Mouse (Mus musculus): ENCODE results near the gene Haspin. TPM values are rescaled to one million over a fixed set of nuclear protein-coding genes. Genes with fewer than 3 reads are reported as not detected.
"Not testable (repeated sequence)": the region's sequence is repeated elsewhere in the genome, so short reads cannot be mapped to it uniquely, and the experiment has no call there.

The Haspin gene
- polyA plus RNA-seq, 1 experiment from 2014 or later: 18.2 TPM

- H3K9ac ChIP-seq: peak overlapping the region; percentile 69; the same call in 1 of the 2 replicates
- peaks cover 18% of the 10 kb centered on the region; the same call in 1 of the 2 replicates for H3K36me3 ChIP-seq
- no peak for ATAC-seq (ENCODE audit: insufficient number of reproducible peaks, insufficient read depth, low FRiP score, low TSS enrichment)
- H3K4me3 ChIP-seq: peak overlapping the region; percentile 65
- H3K9me3 ChIP-seq: no peaks in the 10 kb centered on the region
- 87% methylated on average over 6 of the region's 6 CpGs for WGBS
- no peaks in the 10 kb centered on the region for H3K27me3 ChIP-seq
- peaks cover 36% of the 10 kb centered on the region for H3K4me1 ChIP-seq
- H3K27ac ChIP-seq: no peak overlapping the region
- peak overlapping the region; percentile 85 for H3K4me2 ChIP-seq (replicated peaks)
These were observed 1.5 kb downstream of the Haspin start for GRCm38 (mm10) chr11:73136587-73136986.

GRCm38 (mm10) chr11:73134222-73134621 lies 3.9 kb downstream of the Haspin start:
- Histone ChIP-seq H3K4me1 (peaks cover 36% of the 10 kb centered on the region), H3K27ac (no peak overlapping the region), H3K9me3 (no peaks in the 10 kb centered on the region), H3K4me3 (no peak overlapping the region), H3K36me3 (peaks cover 18% of the 10 kb centered on the region; the same call in 1 of the 2 replicates), H3K9ac (no peak overlapping the region), H3K4me2 (replicated peaks) (0 out of 2 replicates have a peak overlapping the region, but pooled peaks have one; percentile 6), H3K27me3 (no peaks in the 10 kb centered on the region)
- no peak for ATAC-seq (ENCODE audit: insufficient number of reproducible peaks, insufficient read depth, low FRiP score, low TSS enrichment)
- WGBS: 86% methylated on average over 5 of the region's 5 CpGs

GRCm38 (mm10) chr11:73132999-73133398 lies 5.1 kb downstream of the Haspin start:
- peaks cover 18% of the 10 kb centered on the region; the same call in 1 of the 2 replicates for H3K36me3 ChIP-seq
- H3K4me2 ChIP-seq (replicated peaks): no peak overlapping the region
- H3K9me3 ChIP-seq: no peaks in the 10 kb centered on the region
- no peak overlapping the region for H3K27ac ChIP-seq
- H3K27me3 ChIP-seq: no peaks in the 10 kb centered on the region
- no peak for ATAC-seq (ENCODE audit: insufficient number of reproducible peaks, insufficient read depth, low FRiP score, low TSS enrichment)
- H3K9ac ChIP-seq: no peak overlapping the region
- no peak overlapping the region for H3K4me3 ChIP-seq
- 95% methylated on average over 6 of the region's 6 CpGs for WGBS
- H3K4me1 ChIP-seq: peaks cover 36% of the 10 kb centered on the region

GRCm38 (mm10) chr11:73131020-73131419 lies 7.1 kb downstream of the Haspin start:
- Histone ChIP-seq H3K9ac (no peak overlapping the region), H3K4me3 (no peak overlapping the region), H3K27ac (no peak overlapping the region), H3K9me3 (no peaks in the 10 kb centered on the region), H3K4me2 (replicated peaks) (no peak overlapping the region), H3K36me3 (peaks cover 20% of the 10 kb centered on the region; the same call in 1 of the 2 replicates), H3K27me3 (no peaks in the 10 kb centered on the region), H3K4me1 (peaks cover 21% of the 10 kb centered on the region)
- ATAC-seq (ENCODE audit: insufficient number of reproducible peaks, insufficient read depth, low FRiP score, low TSS enrichment): no peak
- WGBS: 85% methylated on average over 7 of the region's 7 CpGs

GRCm38 (mm10) chr11:73126495-73126894 lies 11.6 kb downstream of the Haspin start:
- WGBS: 95% methylated on average over 6 of the region's 6 CpGs
- H3K27me3 ChIP-seq: no peaks in the 10 kb centered on the region
- ATAC-seq (ENCODE audit: insufficient number of reproducible peaks, insufficient read depth, low FRiP score, low TSS enrichment): no peak
- no peak overlapping the region for H3K4me3 ChIP-seq
- no peak overlapping the region for H3K9ac ChIP-seq
- no peaks in the 10 kb centered on the region for H3K4me1 ChIP-seq
- H3K4me2 ChIP-seq (replicated peaks): no peak overlapping the region
- no peaks in the 10 kb centered on the region for H3K9me3 ChIP-seq
- peaks cover 6% of the 10 kb centered on the region; the same call in 1 of the 2 replicates for H3K36me3 ChIP-seq
- H3K27ac ChIP-seq: no peak overlapping the region

- H3K4me1 ChIP-seq: no peaks in the 10 kb centered on the region
- no peak overlapping the region for H3K4me3 ChIP-seq
- H3K4me2 ChIP-seq (replicated peaks): no peak overlapping the region
- H3K9ac ChIP-seq: no peak overlapping the region
- no peaks in the 10 kb centered on the region for H3K9me3 ChIP-seq
- H3K27ac ChIP-seq: no peak overlapping the region
- ATAC-seq (ENCODE audit: insufficient number of reproducible peaks, insufficient read depth, low FRiP score, low TSS enrichment): no peak
- no peaks in the 10 kb centered on the region for H3K36me3 ChIP-seq
- 69% methylated on average over 6 of the region's 6 CpGs for WGBS
- H3K27me3 ChIP-seq: no peaks in the 10 kb centered on the region
These were observed 26.7 kb downstream of the Haspin start for GRCm38 (mm10) chr11:73111414-73111813.

- H3K27me3 ChIP-seq: no peaks in the 10 kb centered on the region
- H3K4me3 ChIP-seq: no peak overlapping the region
- H3K9ac ChIP-seq: no peak overlapping the region
- no peaks in the 10 kb centered on the region for H3K4me1 ChIP-seq
- 86% methylated on average over 3 of the region's 3 CpGs for WGBS
- no peak for ATAC-seq (ENCODE audit: insufficient number of reproducible peaks, insufficient read depth, low FRiP score, low TSS enrichment)
- no peak overlapping the region for H3K4me2 ChIP-seq (replicated peaks)
- H3K9me3 ChIP-seq: no peaks in the 10 kb centered on the region
- no peaks in the 10 kb centered on the region for H3K36me3 ChIP-seq
- H3K27ac ChIP-seq: no peak overlapping the region
These were observed 28.2 kb downstream of the Haspin start for GRCm38 (mm10) chr11:73109941-73110340.

- no peak overlapping the region for H3K4me3 ChIP-seq
- no peaks in the 10 kb centered on the region for H3K4me1 ChIP-seq
- H3K36me3 ChIP-seq: no peaks in the 10 kb centered on the region
- H3K9me3 ChIP-seq: no peaks in the 10 kb centered on the region
- no peak overlapping the region for H3K9ac ChIP-seq
- H3K27ac ChIP-seq: no peak overlapping the region
- no peak overlapping the region for H3K4me2 ChIP-seq (replicated peaks)
- 83% methylated on average over 14 of the region's 14 CpGs for WGBS
- no peak for ATAC-seq (ENCODE audit: insufficient number of reproducible peaks, insufficient read depth, low FRiP score, low TSS enrichment)
- no peaks in the 10 kb centered on the region for H3K27me3 ChIP-seq
These were observed 29.0 kb downstream of the Haspin start for GRCm38 (mm10) chr11:73108898-73109625.

GRCm38 (mm10) chr11:73108195-73108897 lies 29.7 kb downstream of the Haspin start:
- H3K9me3 ChIP-seq: no peaks in the 10 kb centered on the region
- H3K27ac ChIP-seq: no peak overlapping the region
- H3K4me2 ChIP-seq (replicated peaks): no peak overlapping the region
- no peaks in the 10 kb centered on the region for H3K27me3 ChIP-seq
- no peaks in the 10 kb centered on the region for H3K4me1 ChIP-seq
- 73% methylated on average over 5 of the region's 5 CpGs for WGBS
- no peak overlapping the region for H3K9ac ChIP-seq
- H3K36me3 ChIP-seq: no peaks in the 10 kb centered on the region
- no peak overlapping the region for H3K4me3 ChIP-seq
- no peak for ATAC-seq (ENCODE audit: insufficient number of reproducible peaks, insufficient read depth, low FRiP score, low TSS enrichment)

GRCm38 (mm10) chr11:73107358-73107757 lies 30.7 kb downstream of the Haspin start:
- H3K4me2 ChIP-seq (replicated peaks); H3K27me3 ChIP-seq; H3K9me3 ChIP-seq; H3K36me3 ChIP-seq; H3K4me3 ChIP-seq; H3K4me1 ChIP-seq; H3K9ac ChIP-seq; ATAC-seq (ENCODE audit: insufficient number of reproducible peaks, insufficient read depth, low FRiP score, low TSS enrichment); H3K27ac ChIP-seq: not testable (repeated sequence)
- 44% methylated on average over 3 of the region's 3 CpGs for WGBS

GRCm38 (mm10) chr11:73105246-73105645 lies 32.8 kb downstream of the Haspin start:
- H3K36me3 ChIP-seq: no peaks in the 10 kb centered on the region
- 55% methylated on average over 3 of the region's 3 CpGs for WGBS
- H3K27me3 ChIP-seq: no peaks in the 10 kb centered on the region
- ATAC-seq (ENCODE audit: insufficient number of reproducible peaks, insufficient read depth, low FRiP score, low TSS enrichment): no peak
- H3K4me1 ChIP-seq: no peaks in the 10 kb centered on the region
- H3K4me2 ChIP-seq (replicated peaks): no peak overlapping the region
- H3K4me3 ChIP-seq: no peak overlapping the region
- no peak overlapping the region for H3K9ac ChIP-seq
- no peak overlapping the region for H3K27ac ChIP-seq
- H3K9me3 ChIP-seq: no peaks in the 10 kb centered on the region

- Histone ChIP-seq H3K27me3 (no peaks in the 10 kb centered on the region), H3K36me3 (no peaks in the 10 kb centered on the region), H3K27ac (no peak overlapping the region), H3K4me3 (no peak overlapping the region), H3K4me2 (replicated peaks) (no peak overlapping the region), H3K9ac (no peak overlapping the region), H3K9me3 (no peaks in the 10 kb centered on the region), H3K4me1 (no peaks in the 10 kb centered on the region)
- WGBS: 80% methylated on average over 4 of the region's 4 CpGs
- ATAC-seq (ENCODE audit: insufficient number of reproducible peaks, insufficient read depth, low FRiP score, low TSS enrichment): no peak
These were observed 36.8 kb downstream of the Haspin start for GRCm38 (mm10) chr11:73101308-73101707.
